Mouse (Mus musculus): ENCODE measurements around the gene Foxn3.

Gene Foxn3

DNA sequence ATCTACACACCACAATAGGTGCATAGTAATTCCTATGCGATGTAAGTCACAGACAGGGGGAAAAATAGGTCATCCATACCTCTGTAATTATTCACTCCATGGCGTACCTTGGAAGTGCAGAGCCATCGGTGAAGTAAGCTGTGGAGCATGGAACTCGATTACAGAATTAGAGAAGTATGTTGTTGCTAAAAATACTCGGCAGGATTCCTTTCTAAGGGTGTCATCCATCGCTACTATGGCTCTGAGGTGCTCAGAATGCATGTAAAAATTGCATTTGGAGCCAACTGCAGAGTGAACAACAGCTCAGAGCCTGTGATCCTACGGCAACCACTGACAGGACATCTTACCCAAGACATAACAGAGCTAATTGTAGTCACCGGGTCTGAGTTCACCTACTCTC, 206.7 kb downstream of the Foxn3 start:
- no peak for DNase-seq (ENCODE audit: low spot score in 2 of 2)

DNA sequence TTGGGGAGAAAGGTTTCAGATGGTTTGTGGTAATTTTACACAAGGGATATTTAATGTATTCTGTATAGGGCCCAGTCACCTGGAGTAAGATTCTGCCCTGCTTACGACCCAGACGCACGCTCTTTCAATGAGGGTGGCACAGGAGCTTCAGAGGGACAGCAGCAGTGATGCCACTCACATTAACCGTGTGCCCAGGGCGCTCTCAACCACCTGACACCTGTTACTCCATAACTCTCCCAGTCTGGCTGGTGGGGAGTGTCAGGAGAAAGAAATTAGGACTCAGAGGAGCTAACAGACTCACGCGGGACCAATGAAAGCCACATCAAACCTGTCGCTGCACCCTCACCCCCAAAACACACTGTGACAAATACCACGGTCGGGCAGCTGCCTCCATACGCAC, 209.7 kb downstream of the Foxn3 start:
- no peak for DNase-seq (ENCODE audit: low spot score in 2 of 2)

DNA sequence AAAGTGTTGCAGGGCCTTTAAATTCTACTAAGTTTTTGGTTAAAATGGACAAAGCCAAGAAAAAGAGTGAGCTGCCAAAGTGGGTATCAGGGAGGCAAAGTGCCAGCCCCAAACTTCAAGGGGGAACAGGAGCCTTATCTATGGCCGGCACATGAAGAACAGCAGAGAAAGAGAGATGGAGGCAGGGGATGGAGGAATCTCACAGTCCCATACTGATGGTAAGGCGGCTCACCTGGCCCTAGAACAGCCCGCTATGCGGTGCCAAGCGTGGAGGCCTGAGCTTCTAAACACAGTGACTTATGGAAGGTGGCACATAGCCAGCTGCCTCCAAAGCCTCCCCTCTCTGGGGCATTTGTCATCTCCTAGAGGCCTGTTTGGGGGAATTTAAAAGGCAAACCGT, 210.8 kb downstream of the Foxn3 start:
- no peak for DNase-seq (ENCODE audit: low spot score in 2 of 2)

DNA sequence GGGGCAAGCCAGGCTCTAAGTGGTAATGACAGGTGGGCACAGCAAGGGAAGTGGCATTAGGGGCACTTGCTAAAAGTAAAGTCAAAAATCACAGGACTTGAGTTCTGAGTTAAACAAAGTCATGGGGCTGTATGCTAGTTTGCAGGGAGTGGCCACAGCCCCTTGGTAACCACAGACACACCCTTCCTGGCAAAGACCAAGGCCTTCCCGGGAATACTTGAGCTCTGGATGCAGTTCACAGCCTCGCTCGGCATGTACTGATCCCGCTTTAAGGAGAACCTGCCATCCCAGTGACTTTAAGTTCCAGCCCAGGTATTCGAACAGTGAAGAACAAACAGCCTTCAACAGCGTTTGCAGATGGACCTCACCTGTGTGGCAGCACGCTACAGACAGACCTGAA, 211.2 kb downstream of the Foxn3 start:
- DNase-seq (ENCODE audit: low spot score in 2 of 2): no peak

DNA sequence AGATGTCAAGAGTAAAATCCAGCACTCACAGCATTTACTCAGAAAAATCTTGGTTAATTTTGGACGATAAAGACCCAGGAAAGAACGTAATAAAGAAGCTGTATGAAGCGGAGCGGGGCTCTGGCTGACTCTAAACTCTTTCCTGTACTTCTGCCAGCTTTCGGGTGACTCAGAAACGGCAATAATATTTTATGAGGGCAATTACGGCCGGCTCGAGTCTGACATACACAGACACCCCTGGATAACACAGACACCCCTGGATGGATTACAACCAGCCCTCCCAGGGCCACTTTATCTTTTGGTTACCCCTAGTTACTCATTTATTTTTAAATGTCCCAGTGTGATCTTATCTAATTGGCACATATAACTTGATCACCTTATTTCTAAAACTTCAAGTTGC, 211.7 kb downstream of the Foxn3 start:
- DNase-seq (ENCODE audit: low spot score in 2 of 2): no peak

DNA sequence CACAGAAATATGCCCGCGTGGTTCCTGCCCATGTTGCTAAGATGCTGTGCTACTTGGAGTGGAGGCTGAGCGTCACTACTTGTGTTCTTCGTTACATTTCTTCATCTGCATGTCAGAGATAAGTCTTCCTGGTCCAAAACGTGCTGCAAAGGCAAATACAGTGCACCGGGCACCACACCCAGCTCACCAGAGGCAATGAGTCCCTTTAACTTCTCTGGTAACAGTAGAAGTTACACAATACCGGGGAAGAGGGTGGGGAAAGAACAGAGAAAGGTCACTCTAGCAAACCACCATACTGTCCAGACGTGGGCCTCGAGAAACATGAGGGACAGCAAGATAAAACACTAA, 213.8 kb downstream of the Foxn3 start:
- no peak for DNase-seq (ENCODE audit: low spot score in 2 of 2)

DNA sequence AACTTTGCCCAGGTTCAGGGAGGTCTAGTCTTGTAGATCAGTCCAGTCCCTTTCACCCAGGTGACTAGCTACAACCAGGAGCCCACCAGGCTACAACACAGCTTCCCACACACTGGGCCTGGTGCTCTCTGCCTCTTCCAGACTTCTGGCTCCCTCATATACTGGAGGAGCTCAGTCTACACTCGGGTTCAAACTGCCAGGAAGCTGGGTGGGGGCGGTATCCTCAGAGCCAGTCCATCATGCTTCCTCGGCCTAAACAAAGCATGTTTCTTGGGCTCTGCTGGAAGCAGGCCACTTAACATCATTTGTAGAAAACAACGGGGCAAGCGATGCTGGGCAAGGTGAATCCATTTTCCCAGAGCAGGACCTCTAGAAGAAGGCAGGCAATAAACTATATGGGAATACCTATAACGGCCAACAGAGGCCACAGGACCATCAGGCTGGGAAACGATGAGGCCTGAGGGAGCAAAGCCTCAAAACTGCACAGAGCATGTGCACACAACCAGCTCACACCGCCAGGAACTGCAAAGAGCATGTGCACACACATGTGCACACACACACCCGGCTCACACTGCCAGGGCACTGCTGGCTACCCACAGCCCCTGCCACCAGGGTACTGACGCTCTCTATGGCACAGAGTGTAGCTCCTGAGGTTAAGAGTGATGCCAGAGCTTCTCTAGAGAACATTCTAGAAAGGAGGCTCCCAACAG, 214.3 kb downstream of the Foxn3 start:
- DNase-seq (ENCODE audit: low spot score in 2 of 2): no peak

DNA sequence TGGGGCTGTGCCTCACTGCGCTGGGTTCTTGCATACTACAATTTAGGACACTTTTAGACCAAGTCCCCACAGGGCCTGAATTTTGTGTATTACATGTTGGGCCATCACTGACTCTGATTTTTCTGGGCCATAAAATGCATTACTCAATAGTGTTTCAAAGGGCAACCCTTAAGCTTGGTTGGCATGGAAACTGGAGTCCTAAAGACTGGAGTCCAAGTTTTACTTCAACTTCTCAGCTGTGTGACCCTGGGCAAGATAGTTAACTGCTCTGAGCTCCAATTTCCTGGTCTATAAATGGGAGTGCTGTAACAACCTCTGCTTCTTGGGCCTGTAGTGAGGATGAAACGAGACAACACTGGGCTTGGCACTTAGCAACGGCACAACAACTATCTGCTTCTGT, 215.9 kb downstream of the Foxn3 start:
- DNase-seq (ENCODE audit: low spot score in 2 of 2): no peak

DNA sequence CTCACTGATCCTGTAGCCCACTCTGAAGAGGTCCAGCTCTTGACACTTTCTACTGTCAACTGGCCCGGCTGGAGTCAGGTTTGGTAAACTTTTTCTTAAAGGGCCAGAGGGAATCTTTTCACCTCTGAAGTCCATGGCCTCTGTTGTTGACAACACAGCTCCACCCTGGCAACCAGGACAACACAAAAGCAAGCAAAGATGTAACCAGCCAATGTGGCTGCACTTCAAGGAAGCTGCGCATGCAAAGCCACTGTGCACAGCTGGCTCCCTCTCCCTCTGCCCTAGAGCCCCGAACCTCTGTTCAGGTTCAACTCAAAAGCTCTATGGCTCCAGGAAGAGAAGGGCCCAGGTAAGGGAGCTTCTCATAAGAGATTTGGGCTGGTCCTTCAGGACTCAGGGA, 216.4 kb downstream of the Foxn3 start:
- no peak for DNase-seq (ENCODE audit: low spot score in 2 of 2)

DNA sequence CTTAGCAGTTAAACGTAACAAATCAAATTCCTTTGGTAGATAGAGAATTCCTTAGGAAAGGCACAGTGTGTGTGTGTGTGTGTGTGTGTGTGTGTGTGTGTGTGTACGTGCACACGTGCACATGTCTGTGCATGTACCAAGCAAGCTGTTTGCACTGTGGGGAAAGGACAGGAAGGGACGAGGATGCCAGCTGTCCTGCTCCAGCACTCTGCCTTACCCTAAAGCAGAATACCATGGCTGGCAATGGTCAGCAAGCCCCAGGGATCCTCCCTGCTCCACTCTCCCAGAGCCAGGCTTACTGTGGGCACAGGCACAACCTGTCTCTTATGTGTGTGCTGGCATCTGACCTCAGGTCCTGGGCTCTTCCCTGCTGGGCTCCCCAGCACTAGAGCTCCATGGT, 218.1 kb downstream of the Foxn3 start:
- no peak for DNase-seq (ENCODE audit: low spot score in 2 of 2)

DNA sequence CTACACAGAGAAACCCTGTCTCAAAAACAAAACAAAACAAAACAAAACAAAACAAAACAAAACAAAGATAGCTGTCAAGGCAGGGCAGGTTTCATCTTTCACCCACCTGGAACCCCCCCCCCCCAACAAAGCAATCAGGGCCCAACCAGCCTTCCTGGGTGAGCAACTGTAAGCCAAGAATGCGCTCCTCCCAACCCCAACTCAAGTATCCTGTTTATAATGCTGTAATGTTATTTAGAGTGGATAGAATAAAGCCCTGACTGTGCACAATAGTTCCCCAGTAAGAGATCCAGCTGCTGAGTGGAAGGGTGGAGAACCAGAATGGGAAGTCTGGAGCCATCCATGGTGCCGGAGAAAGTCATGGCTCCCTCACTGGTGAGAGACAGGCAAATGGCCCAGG, 220.0 kb downstream of the Foxn3 start:
- no peak for DNase-seq (ENCODE audit: low spot score in 2 of 2)

DNA sequence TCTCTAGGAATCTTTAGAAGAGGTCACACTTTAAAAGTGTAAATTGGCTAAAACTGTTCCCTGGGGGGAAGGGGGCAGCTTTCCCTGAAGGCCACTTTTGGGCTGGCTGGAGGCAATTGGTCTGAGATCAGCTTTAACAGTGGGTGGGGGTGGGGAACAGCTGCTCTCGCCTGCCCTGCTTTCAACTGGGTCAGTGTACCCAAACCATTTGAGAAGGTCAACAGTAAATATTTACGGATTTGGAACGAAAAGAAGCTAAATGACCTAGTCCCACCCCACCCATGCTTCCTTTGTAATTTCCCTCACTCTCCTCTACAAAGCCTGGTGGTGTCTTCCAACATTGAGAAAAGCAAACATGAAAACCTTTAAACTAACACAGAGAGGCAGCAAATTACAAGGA, 221.2 kb downstream of the Foxn3 start:
- DNase-seq (ENCODE audit: low spot score in 2 of 2): no peak

DNA sequence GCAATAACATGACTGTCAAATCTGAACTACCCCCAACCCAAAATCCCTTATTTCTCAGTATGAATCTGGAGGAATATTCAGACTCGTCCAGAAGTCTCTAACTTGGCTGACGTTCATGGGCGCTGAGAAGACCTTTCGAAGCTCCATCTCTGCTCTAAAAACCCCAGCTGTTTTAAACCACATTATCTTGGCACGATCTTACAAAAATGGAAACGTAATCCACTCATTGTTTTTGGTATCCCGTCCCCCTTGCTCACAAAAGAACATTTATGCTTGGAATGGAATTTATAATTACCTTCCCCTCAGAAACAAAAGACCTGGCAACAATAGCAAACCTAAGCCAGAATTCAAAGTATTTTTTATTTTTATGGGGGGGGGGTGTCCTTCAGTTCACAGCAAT, 221.6 kb downstream of the Foxn3 start:
- no peak for DNase-seq (ENCODE audit: low spot score in 2 of 2)

DNA sequence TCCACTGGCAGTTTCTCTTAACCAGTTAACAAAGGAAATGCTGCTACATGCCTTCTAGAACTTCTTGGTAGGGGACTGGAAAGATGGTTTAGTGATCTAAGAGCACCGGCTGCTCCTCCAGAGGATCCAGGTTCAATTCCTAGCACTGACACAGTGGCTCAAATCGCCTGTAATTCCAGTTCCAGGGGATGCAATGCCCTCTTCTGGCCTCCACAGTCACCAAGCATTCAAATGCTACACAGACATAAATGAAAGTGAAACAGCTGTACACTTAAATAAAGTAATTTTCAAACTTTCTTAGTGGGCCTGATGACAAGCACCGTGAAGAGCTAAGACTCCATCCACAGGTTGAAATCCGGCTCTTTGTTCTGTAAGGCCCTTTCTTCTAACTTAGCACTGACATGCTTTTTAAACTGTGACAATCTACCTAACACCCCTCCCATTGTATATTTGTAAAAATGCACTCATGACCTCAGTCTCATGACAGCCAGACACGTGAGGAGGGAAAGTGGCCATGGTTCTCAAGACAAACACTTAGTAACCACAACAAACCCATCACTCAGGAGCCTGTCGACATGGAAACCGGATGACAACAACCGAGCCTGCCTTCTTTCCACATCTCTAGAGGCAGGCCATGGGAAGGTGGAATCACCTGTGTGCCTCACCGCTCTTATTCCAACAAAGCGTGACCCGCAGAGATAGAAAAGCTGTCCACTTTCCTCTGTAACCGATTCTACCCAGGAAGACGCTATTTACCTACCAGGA, 222.8 kb downstream of the Foxn3 start:
- DNase-seq (ENCODE audit: low spot score in 2 of 2): no peak

DNA sequence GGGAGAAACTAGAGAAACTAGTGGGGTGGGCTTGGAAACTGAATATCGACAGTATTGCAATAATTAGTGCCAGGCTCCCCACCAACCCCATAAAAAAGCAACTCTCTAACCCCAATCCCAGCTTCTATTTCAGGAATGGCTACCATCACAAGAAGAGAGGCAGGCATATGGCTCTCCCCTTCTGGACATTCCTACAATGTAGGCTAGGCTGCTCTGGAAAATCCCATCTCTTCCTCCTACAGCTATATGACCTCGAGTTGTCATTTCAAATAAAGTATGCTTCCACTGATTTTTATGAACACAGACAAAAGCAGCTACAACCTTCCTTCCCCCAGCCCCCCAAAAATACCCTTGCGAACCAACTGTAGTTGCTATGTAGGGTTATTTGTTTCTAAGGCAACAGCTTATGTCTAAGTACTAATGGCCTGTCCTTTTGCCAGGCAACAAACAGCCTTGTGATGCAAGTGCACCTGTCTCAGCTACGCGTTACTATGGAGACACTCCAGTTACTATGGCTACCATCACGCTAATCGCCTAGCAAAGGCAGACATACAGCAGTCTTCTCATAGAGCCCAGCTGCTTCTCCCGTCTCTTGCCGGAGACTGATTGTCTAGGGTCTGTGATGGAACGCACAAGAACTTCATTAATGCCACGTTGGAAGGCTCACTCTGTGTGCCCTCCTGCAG, 223.6 kb downstream of the Foxn3 start:
- DNase-seq (ENCODE audit: low spot score in 2 of 2): peak; percentile 88 to 96

DNA sequence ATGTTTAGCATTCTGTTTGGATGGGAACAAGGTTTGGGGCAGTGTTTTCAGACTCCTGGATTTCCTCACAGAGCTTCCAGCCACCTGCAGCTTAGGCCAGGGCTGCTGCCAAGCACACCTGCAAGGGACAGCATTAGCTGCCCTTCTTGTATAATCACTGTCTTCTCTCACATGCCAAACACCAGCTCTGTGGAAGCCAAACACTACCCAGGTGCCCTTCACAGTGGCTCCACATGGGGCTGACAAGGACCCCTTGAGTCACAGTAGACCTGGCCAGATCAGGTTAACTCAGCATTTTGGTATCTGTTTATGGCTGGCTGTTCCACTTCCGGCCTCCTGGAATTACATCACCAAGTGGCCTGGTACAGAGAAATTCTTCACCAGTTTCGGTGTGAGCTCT, 224.6 kb downstream of the Foxn3 start:
- DNase-seq (ENCODE audit: low spot score in 2 of 2): no peak

DNA sequence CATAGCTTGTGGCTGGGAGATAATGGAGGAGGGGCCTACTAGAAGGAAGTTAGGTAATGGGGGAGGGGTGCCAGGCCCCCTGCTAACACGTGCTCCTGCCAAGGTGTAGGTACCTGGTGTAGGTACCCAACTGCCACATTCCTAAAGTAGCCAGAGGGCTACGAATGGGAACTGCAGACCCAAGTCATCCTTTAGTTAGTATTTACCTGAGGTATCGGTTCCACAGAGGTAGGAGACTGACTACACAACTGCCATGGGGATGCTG, 226.3 kb downstream of the Foxn3 start:
- DNase-seq (ENCODE audit: low spot score in 2 of 2): no peak

DNA sequence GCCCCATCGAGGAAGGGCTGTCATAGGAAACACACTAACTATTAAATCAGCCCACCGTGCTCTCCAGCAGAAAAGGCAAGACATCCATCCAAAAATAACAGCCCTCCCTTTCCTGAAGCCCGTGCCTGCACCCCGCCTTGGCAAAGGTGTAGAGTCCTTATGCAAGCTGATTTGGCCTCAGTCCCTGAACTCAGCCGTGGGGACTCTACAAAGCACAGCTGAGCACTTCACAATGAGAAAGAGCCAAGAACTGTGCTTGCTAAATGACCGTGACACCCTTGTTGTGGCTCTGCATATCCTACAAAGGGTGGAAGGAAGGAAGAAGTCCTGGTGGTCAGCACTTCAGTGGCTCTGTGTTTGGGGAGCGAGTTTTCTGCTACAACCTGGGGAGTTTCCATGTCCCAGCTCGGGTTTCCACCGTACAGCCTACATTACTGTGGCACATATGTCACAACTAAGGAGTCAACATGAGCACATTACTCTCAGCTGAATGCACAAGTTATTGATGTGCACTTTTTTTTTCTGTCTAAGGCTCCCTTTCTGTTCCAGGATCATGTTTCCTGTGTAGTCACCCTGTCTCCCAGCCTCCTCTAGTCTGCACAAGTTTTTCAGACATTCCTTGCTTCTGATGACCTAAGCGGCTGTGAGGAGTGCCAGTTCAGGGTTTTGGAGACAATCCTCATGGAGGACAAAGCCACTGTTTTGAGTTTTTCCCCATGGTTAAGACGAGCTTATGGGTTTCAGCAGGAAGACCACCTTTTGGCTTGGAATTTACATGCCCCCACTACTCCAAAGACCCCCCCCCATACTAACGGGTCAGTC, 226.8 kb downstream of the Foxn3 start:
- DNase-seq (ENCODE audit: low spot score in 2 of 2): peak; percentile 56 to 60

DNA sequence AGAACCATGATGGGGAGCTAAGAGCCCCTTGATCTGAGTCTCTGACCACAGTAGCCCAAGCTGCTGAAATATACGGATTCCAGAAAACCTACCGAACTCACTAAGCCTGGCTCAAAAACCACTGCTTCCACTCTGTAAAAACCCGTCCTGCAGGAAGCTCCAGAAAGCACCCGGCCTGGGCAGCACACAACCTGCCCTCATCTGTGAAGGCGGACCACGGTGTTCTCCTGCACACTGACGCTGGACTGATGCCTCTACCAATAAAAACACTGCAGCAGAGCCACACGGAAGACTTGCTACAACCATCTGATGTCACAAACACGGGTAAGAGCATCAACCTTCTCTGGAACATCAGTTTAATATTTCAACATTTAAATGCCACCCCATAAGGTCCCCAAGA, 227.8 kb downstream of the Foxn3 start:
- no peak for DNase-seq (ENCODE audit: low spot score in 2 of 2)

DNA sequence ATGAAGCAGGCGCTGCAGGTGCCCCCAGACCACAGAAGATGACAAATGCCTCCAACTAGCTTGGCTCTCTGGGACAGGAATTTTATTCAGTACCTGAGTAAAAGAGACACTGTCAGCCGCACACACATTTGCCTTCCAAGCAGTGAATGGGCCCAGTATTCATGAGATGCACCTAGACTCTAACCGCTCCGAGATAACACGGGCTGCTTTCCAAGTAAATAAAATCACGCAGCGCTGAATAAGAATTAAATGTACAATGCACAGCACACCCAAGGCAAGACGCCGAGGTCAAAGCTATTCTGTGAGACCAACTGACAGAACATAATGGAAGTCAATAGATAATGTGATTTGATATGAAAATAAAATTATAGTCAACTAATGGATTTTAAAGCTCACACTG, 229.4 kb downstream of the Foxn3 start:
- no peak for DNase-seq (ENCODE audit: low spot score in 2 of 2)

DNA sequence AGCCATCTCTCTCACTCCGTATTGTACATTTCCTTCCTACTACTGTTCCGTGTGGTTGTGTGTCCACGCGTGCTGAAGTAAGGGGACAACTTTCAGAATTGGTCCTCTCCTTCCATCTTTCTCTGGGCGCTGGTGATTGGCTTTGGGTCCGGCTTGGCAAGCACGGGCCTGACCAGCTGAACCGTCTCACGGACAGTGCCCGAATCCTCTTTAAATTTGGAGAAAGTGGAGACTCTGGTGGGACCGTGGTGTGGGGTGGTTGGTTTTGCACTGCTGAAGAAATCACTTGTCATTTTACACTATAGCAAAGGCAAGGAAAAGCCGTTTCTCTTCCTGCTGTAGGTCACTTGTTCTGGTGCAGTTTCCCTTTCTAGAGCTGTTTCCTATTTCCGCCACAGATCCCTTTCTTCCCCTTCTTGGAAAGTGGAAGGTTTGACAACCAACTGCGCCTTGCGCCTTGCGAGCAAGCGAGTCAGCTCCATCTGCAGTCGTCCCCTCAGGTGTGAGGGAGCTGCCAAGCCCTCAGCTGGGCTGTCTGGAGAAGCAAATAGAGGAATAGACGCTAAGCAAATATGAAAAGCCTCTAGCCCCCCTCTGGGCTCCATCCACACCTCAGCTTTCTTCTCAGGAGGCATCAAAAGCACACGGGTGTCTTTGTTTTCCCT, 229.9 kb downstream of the Foxn3 start:
- no peak for DNase-seq (ENCODE audit: low spot score in 2 of 2)

Data from right cerebral cortex, postnatal 10 days (tissue).